Mouse (Mus musculus): ENCODE results near the gene Clcnka.

DNA sequence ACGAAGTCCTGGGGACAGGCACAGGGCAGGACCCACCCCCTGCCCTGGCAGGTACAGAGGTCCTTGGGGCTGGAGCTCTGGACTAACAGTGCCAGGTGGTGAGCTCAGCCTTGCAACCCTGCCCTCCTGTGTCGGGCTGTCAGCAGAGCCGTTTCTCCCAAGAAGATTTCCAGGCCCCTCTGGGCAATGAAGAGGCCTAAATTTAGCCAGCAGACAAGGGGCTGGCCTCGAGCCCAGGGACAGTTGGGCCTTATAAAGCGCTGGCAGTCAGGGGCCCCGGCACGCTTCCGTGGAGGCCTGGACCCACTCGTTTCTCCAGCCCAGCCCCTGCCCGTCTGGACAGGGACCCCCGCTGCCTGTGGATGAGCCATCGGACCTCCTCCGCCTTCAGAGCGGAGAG lies 22.9 kb upstream of the Clcnka start:
- no peak for TF ChIP-seq CTCF (IDR thresholded peaks at IDR 0.05; ENCODE audit: borderline replicate concordance, insufficient read depth, low read length)
- TF ChIP-seq POLR2A (IDR thresholded peaks at IDR 0.05; ENCODE audit: low read depth, low read length), result no peak
